Mouse (Mus musculus) midbrain, embryonic 13.5 days (tissue): ENCODE measurements around the gene Agbl5. TPM values are rescaled to one million over a fixed set of nuclear protein-coding genes. Genes with fewer than 3 reads are reported as not detected.

ENCODE experiments used
- ATAC-seq: fragments of 200-750 bp; cut with Nextera tagmentation; 2 replicates; pipeline ENCODE4 v1.8.0; 2017; ENCODE audit warnings: mild to moderate bottlenecking, moderate TSS enrichment, moderate library complexity
- H3K27ac ChIP-seq: fragments of 300-500 bp; sonication (generic); 2 replicates; pipeline ENCODE4 v1.5.1; 2015; ENCODE audit warnings: inconsistent platforms, mild to moderate bottlenecking, moderate library complexity
- H3K27me3 ChIP-seq: fragments of 300-500 bp; sonication (generic); 2 replicates; pipeline ENCODE4 v1.6.1; 2015; ENCODE audit warnings: mild to moderate bottlenecking, inconsistent platforms
- H3K36me3 ChIP-seq: fragments of 300-500 bp; sonication (generic); 2 replicates; pipeline ENCODE4 v1.6.1; 2015; ENCODE audit warnings: mild to moderate bottlenecking, inconsistent platforms
- H3K4me1 ChIP-seq: fragments of 300-500 bp; sonication (generic); replicated peaks from 2 replicates; pipeline ENCODE4 v1.6.1; 2015; ENCODE audit warnings: inconsistent platforms
- H3K4me2 ChIP-seq: fragments of 300-500 bp; sonication (generic); replicated peaks from 2 replicates; pipeline ENCODE4 v1.6.1; 2015; ENCODE audit warnings: moderate library complexity, mild to moderate bottlenecking, inconsistent platforms
- H3K4me3 ChIP-seq: fragments of 300-500 bp; sonication (generic); replicated peaks from 2 replicates; pipeline ENCODE4 v1.5.1; 2015; ENCODE audit warnings: mild to moderate bottlenecking, inconsistent platforms
- H3K9ac ChIP-seq: fragments of 300-500 bp; sonication (generic); replicated peaks from 2 replicates; pipeline ENCODE4 v1.6.1; 2015; ENCODE audit warnings: mild to moderate bottlenecking, inconsistent platforms
- H3K9me3 ChIP-seq: fragments of 300-500 bp; sonication (generic); 2 replicates; pipeline ENCODE4 v1.6.1; 2016; ENCODE audit warnings: mild to moderate bottlenecking, inconsistent platforms
- WGBS: fragments of 180-500 bp; shearing (Covaris S2); methylation state at CpG from one replicate; pipeline ENCODE4 v1.1.7; 2015; 5-methylcytosine and 5-hydroxymethylcytosine counted together
- polyA plus RNA-seq: library from polyadenylated mRNA; unstranded; fragments of >200 nt; fragmentation: Nextera tagmentation; extraction: Ambion mirVana; gene quantifications from 2 replicates; pipeline ENCODE4 v1.2.1, GENCODE M21; 2015

Agbl5 gene
- polyA plus RNA-seq, 1 experiment from 2014 or later, result 29.2 TPM

GRCm38 (mm10) chr5:30889088-30889754 lies 727 bp downstream of the Agbl5 start:
- 1% methylated on average over 31 of the region's 42 CpGs for WGBS
- Histone ChIP-seq H3K4me1 (peaks cover 25% of the 10 kb centered on the region), H3K27ac (peak overlapping the region; percentile 96), H3K4me3 (peak overlapping the region; percentile 77), H3K36me3 (peaks cover 37% of the 10 kb centered on the region), H3K9me3 (no peaks in the 10 kb centered on the region), H3K27me3 (no peaks in the 10 kb centered on the region), H3K9ac (peak overlapping the region; percentile 86), H3K4me2 (peak overlapping the region; percentile 64)
- peak; percentile 37 for ATAC-seq

DNA sequence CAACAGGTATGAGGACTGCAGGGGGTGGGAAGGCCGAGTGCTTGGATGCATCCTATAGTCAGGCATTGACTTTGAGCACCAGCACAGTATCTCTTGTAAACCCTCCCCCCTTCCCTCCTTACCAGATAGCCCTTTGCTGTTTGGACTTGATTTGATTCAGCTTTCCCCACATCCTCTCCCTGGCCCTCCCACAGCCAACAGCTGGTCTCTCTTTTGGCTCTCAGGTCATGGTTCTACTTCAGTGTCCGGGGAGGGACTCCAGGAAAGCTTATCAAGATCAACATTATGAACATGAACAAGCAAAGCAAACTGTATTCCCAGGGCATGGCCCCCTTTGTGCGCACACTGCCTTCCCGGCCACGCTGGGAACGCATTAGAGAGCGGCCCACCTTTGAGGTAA lies 1.9 kb downstream of the Agbl5 start:
- H3K4me1 ChIP-seq, result peaks cover 25% of the 10 kb centered on the region
- peak overlapping the region; percentile 64 for H3K4me2 ChIP-seq
- H3K27me3 ChIP-seq, result no peaks in the 10 kb centered on the region
- no peaks in the 10 kb centered on the region for H3K9me3 ChIP-seq
- 87% methylated on average over 7 of the region's 7 CpGs for WGBS
- H3K9ac ChIP-seq, result peak overlapping the region; percentile 86
- no peak overlapping the region for H3K27ac ChIP-seq
- H3K4me3 ChIP-seq, result peak overlapping the region; percentile 77
- no peak for ATAC-seq
- H3K36me3 ChIP-seq, result peaks cover 49% of the 10 kb centered on the region

- Histone ChIP-seq H3K27me3 (no peaks in the 10 kb centered on the region), H3K36me3 (peaks cover 75% of the 10 kb centered on the region), H3K9ac (no peak overlapping the region), H3K9me3 (no peaks in the 10 kb centered on the region), H3K4me3 (no peak overlapping the region), H3K4me2 (no peak overlapping the region), H3K27ac (no peak overlapping the region), H3K4me1 (peaks cover 22% of the 10 kb centered on the region)
- ATAC-seq, result no peak
- WGBS, result 96% methylated on average over 5 of the region's 5 CpGs
Observed at GRCm38 (mm10) chr5:30901860-30902259, 13.4 kb downstream of the Agbl5 start.

DNA sequence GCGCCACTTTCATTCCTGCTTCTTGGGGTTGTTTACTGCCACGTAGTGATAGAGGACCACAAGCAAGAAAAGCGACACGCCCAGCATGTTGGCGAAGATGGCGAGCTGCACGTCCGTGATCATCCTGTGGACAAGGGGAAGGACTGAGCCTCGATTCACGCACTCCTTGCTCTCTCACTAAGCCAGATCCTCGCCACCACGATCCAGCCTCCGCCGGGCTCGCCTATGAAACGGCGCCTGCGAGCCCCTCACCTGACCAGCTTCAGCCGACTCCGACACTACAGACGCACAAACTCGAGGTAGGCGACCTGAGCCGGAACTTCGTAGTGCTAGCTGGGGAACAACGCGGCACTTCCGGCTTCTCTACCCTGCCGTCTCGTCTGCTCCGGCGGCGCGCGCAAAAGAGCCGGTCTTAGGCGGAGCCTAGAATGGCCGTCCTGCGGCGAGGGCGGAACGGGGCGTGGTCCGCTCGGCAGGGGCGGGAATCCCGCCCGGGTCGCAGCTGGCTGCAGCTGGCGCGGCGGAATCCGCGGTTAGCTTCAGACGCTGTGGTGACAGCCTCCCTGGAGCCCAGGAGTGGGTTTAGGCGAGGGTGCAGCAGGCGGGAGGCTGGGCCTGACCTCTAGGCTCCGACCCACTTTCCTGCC lies 19.0 kb downstream of the Agbl5 start, which contains the start of gene Ost4:
Ost4 (minus strand) TSS at position 376 of the 647 bp plus-strand sequence.
- Histone ChIP-seq H3K27ac (peak within 1 kb of the TSS; percentile 81), H3K9me3 (no peaks in the 10 kb centered on the region), H3K27me3 (no peaks in the 10 kb centered on the region), H3K4me1 (peaks cover 43% of the 10 kb centered on the region), H3K4me2 (peak within 1 kb of the TSS; percentile 93), H3K9ac (peak within 1 kb of the TSS; percentile 81), H3K36me3 (peaks cover 37% of the 10 kb centered on the region), H3K4me3 (peak within 1 kb of the TSS; percentile 74)
- WGBS, result under 1% methylated on average over 58 of the region's 58 CpGs
- ATAC-seq, result peak; percentile 96

GRCm38 (mm10) chr5:30908426-30909299 lies 20.2 kb downstream of the Agbl5 start:
- H3K4me1 ChIP-seq, result peaks cover 54% of the 10 kb centered on the region
- peak; percentile 6; the same call in 1 of the 2 replicates for ATAC-seq

GRCm38 (mm10) chr5:30909300-30909659 lies 20.8 kb downstream of the Agbl5 start:
- Histone ChIP-seq H3K27me3 (no peaks in the 10 kb centered on the region), H3K27ac (no peak overlapping the region), H3K36me3 (peaks cover 19% of the 10 kb centered on the region), H3K4me2 (no peak overlapping the region), H3K9me3 (no peaks in the 10 kb centered on the region), H3K4me1 (peaks cover 58% of the 10 kb centered on the region), H3K4me3 (no peak overlapping the region), H3K9ac (no peak overlapping the region)
- no peak for ATAC-seq
- 69% methylated on average over 7 of the region's 7 CpGs for WGBS

More at GRCm38 (mm10) chr5:30908426-30909299, 20.2 kb downstream of the Agbl5 start:
- 0 out of 2 replicates have a peak overlapping the region, but pooled peaks have one; percentile 81 for H3K27ac ChIP-seq
- H3K4me3 ChIP-seq, result peak overlapping the region; percentile 74
- peak overlapping the region; percentile 81; the same call in 1 of the 2 replicates for H3K9ac ChIP-seq
- H3K27me3 ChIP-seq, result no peaks in the 10 kb centered on the region
- no peaks in the 10 kb centered on the region for H3K9me3 ChIP-seq
- H3K4me2 ChIP-seq, result peak overlapping the region; percentile 93
- peaks cover 25% of the 10 kb centered on the region for H3K36me3 ChIP-seq
- 58% methylated on average over 13 of the region's 13 CpGs for WGBS

- H3K27me3 ChIP-seq, result no peaks in the 10 kb centered on the region
- H3K4me3 ChIP-seq, result no peak overlapping the region
- WGBS, result 87% methylated on average over 7 of the region's 7 CpGs
- no peak overlapping the region for H3K9ac ChIP-seq
- H3K36me3 ChIP-seq, result peaks cover 13% of the 10 kb centered on the region
- H3K27ac ChIP-seq, result no peak overlapping the region
- peaks cover 56% of the 10 kb centered on the region for H3K4me1 ChIP-seq
- ATAC-seq, result no peak
- no peak overlapping the region for H3K4me2 ChIP-seq
- no peaks in the 10 kb centered on the region for H3K9me3 ChIP-seq
Observed at GRCm38 (mm10) chr5:30909863-30910262, 21.4 kb downstream of the Agbl5 start.

GRCm38 (mm10) chr5:30910481-30910880 lies 22.0 kb downstream of the Agbl5 start:
- ATAC-seq, result no peak
- peaks cover 7% of the 10 kb centered on the region for H3K36me3 ChIP-seq
- H3K27ac ChIP-seq, result no peak overlapping the region

GRCm38 (mm10) chr5:30912156-30912555 lies 23.7 kb downstream of the Agbl5 start:
- no peak for ATAC-seq
- Histone ChIP-seq H3K4me1 (peaks cover 44% of the 10 kb centered on the region), H3K9me3 (no peaks in the 10 kb centered on the region), H3K27ac (peak overlapping the region; percentile 61), H3K36me3 (no peaks in the 10 kb centered on the region), H3K9ac (no peak overlapping the region), H3K4me2 (no peak overlapping the region), H3K4me3 (no peak overlapping the region), H3K27me3 (no peaks in the 10 kb centered on the region)
- WGBS, result 50% methylated on average over 5 of the region's 5 CpGs

More at GRCm38 (mm10) chr5:30910481-30910880, 22.0 kb downstream of the Agbl5 start:
- Histone ChIP-seq H3K27me3 (no peaks in the 10 kb centered on the region), H3K4me3 (no peak overlapping the region), H3K9me3 (no peaks in the 10 kb centered on the region), H3K9ac (no peak overlapping the region), H3K4me2 (no peak overlapping the region), H3K4me1 (peaks cover 53% of the 10 kb centered on the region)

DNA sequence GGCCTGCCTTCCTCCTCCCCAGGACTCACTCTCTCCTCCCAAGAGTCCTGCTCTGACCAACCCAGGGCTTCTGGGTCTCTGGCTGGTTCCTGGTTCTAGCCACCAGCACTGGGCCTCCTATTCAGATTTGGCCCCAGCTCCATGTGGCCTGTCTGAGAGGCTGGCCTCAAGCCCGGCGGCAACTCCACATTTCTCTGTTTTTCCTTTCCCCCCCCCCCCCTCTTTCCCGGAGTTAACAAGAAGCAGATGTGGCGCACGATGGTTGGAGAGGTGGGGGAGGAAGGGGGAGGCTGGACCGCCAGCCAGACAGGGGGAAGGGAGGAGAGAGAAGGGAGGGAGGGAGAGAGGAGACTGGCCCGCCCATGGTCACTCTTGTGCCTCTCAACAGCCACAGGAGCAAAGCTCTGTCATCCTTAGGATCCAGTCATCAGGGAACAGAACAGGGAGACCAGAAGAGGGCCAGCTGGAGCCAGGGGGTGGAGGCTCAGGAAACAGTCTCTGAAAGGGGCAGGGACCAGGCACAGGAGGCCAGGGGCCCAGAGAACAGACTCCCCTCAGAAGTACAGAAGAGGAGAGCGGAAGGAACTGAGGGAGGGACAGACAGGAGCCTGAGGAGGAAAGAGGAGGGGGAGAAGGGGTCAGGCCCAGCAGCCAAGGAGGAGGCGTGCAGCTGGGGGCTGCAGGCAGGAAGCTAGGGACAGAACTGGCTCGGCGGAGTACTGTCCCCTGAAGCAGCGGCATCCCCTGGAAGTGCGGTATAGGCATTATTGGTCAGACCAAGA lies 24.8 kb downstream of the Agbl5 start, which contains the start of gene Emilin1:
Emilin1 (plus strand) TSS at position 343 of the 782 bp plus-strand sequence.
- peaks cover 40% of the 10 kb centered on the region for H3K4me1 ChIP-seq
- peak within 1 kb of the TSS; percentile 9; the same call in 1 of the 2 replicates for H3K4me2 ChIP-seq
- H3K9ac ChIP-seq, result peak within 1 kb of the TSS; percentile 26; the same call in 1 of the 2 replicates

DNA sequence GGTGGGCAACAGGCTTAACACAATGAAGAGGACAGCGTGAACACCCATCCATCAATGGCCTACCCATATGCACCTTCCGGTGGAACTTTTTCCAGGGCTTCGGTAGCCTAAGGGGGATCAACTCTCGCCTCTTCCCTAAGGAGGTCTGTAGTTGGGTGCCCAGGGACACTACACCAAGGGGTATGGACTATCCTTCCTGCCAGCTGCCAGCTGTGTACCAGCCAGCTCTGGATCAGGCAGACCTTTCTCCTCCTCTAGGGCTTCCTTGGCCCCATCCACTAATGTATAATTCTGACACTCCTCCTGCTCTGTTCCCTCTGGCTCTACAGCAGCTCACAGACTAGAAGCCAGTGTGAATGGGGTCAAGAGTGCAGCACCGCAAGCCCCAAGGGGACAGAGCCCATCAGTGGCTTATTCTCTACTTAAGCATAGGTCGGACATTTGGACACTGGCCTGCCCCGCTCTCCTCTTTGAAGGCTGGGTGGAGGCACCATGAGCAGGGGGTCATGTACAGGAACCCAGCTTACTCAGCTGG lies 25.7 kb downstream of the Agbl5 start:
- Histone ChIP-seq H3K9me3 (no peaks in the 10 kb centered on the region), H3K4me1 (peaks cover 32% of the 10 kb centered on the region), H3K36me3 (no peaks in the 10 kb centered on the region), H3K4me2 (0 out of 2 replicates have a peak overlapping the region, but pooled peaks have one; percentile 9), H3K27ac (peak overlapping the region; percentile 61; the same call in 1 of the 2 replicates), H3K27me3 (no peaks in the 10 kb centered on the region), H3K4me3 (no peak overlapping the region), H3K9ac (no peak overlapping the region)
- 91% methylated on average over 7 of the region's 7 CpGs for WGBS
- ATAC-seq, result no peak

More for the DNA sequence above, 24.8 kb downstream of the Agbl5 start, which contains the start of gene Emilin1:
- Histone ChIP-seq H3K4me3 (no peak within 1 kb of the TSS), H3K9me3 (no peaks in the 10 kb centered on the region), H3K27me3 (no peaks in the 10 kb centered on the region), H3K36me3 (no peaks in the 10 kb centered on the region), H3K27ac (peak within 1 kb of the TSS; percentile 61)
- 26% methylated on average over 13 of the region's 13 CpGs for WGBS
- 0 out of 2 replicates have a peak, but pooled peaks have one; percentile 6 for ATAC-seq
